Mouse (Mus musculus): ENCODE measurements around the gene Gm14399. TPM values are rescaled to one million over a fixed set of nuclear protein-coding genes. Genes with fewer than 3 reads are reported as not detected.
"Not testable (repeated sequence)": the region's sequence is repeated elsewhere in the genome, so short reads cannot be mapped to it uniquely, and the experiment has no call there.

The Gm14399 gene
- polyA plus RNA-seq (2015; fragmentation: Nextera tagmentation; extraction: Ambion mirVana), result 5.1 and 5.7 TPM in 2 replicates

DNA sequence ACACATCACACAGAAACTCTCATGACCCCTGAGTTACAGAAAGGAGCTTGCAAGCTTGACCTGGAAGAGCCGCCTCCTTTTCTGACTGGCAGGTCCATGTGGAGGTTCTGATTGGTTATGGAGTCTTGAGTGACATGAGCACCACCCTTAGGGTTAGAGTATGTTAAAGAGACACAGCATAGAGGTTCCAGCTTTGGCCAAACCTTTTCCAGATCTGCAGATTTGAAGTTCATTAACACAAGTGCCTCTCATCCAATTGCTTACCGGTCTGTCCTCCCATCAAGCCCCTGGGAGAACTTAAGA, at the start of gene Gm14399:
Gm14399 (minus strand) TSS at position 20 of the 303 bp plus-strand sequence.
- not testable (repeated sequence) for H3K27ac ChIP-seq (replicated peaks); H3K27me3 ChIP-seq (ENCODE audit: control insufficient read depth, insufficient read depth, low read length); H3K9me3 ChIP-seq (ENCODE audit: control insufficient read depth, low read length); DNase-seq (ENCODE audit: low spot score); H3K36me3 ChIP-seq (ENCODE audit: control insufficient read depth, insufficient read depth, low read length); ATAC-seq (ENCODE audit: low FRiP score, low TSS enrichment); H3K4me1 ChIP-seq (replicated peaks; ENCODE audit: control insufficient read depth, insufficient read depth); H3K9ac ChIP-seq (ENCODE audit: low read length)
- Histone ChIP-seq H3K4me2 (replicated peaks; ENCODE audit: low read depth) (peak within 1 kb of the TSS; percentile 39), H3K4me3 (ENCODE audit: low read depth, low read length) (peak within 1 kb of the TSS; percentile 43)
- 0% methylated on average over 1 of the region's 2 CpGs for WGBS

DNA sequence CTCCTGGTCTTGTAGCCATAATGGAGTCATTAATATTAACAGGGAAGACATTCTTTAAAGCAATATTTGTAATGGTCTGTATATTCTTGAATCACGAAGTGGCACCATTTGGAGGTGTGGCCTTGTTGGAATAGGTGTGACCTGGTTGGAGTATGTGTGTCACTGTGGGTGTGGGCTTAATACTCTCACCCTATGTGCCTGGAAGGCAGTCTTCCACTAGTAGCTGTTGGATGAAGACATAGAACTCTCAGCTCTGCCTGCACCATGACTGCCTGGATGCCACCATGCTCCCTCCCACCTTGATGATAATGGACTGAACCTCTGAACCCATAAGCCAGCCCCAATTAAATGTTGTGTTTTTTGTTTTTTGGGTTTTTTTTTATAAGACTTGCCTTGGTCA, 37.2 kb upstream of the Gm14399 start:
- not testable (repeated sequence) for H3K9ac ChIP-seq (ENCODE audit: low read length); H3K4me3 ChIP-seq (ENCODE audit: low read depth, low read length); H3K36me3 ChIP-seq (ENCODE audit: control insufficient read depth, insufficient read depth, low read length); ATAC-seq (ENCODE audit: low FRiP score, low TSS enrichment); DNase-seq (ENCODE audit: low spot score); H3K9me3 ChIP-seq (ENCODE audit: control insufficient read depth, low read length); H3K4me1 ChIP-seq (replicated peaks; ENCODE audit: control insufficient read depth, insufficient read depth); H3K27me3 ChIP-seq (ENCODE audit: control insufficient read depth, insufficient read depth, low read length); H3K27ac ChIP-seq (replicated peaks); H3K4me2 ChIP-seq (replicated peaks; ENCODE audit: low read depth)
- 37% methylated on average over 1 of the region's 1 CpGs for WGBS

DNA sequence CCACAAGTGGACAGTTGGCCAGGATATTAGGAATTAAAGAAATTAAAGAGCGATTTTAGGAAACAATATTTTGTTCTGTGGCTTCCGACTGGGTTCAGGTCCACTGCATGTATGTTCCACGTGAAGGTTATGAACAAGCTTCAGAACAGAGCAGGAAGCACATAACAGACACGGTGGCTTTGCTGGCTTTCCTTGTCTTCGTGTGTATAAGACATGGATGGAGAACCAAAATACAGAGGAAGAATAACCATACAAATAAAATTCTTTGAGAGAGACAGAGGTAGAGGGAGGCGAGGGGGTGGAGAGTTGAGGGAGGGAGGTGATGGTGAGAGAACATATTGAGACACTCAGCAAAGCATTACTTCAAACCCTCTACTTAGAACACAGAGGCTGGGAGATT, 34.5 kb upstream of the Gm14399 start:
- no peak overlapping the region for H3K4me3 ChIP-seq (ENCODE audit: low read depth, low read length)
- no peaks in the 10 kb centered on the region for H3K36me3 ChIP-seq (ENCODE audit: control insufficient read depth, insufficient read depth, low read length)
- H3K9ac ChIP-seq (ENCODE audit: low read length), result no peak overlapping the region
- no peak for ATAC-seq (ENCODE audit: low FRiP score, low TSS enrichment)
- no peak overlapping the region for H3K4me2 ChIP-seq (replicated peaks; ENCODE audit: low read depth)
- no peak overlapping the region for H3K27ac ChIP-seq (replicated peaks)
- H3K27me3 ChIP-seq (ENCODE audit: control insufficient read depth, insufficient read depth, low read length), result no peaks in the 10 kb centered on the region
- no peak for DNase-seq (ENCODE audit: low spot score)
- WGBS, result 79% methylated on average over 6 of the region's 6 CpGs
- no peaks in the 10 kb centered on the region for H3K9me3 ChIP-seq (ENCODE audit: control insufficient read depth, low read length)
- no peaks in the 10 kb centered on the region for H3K4me1 ChIP-seq (replicated peaks; ENCODE audit: control insufficient read depth, insufficient read depth)
- TF ChIP-seq CTCF (IDR thresholded peaks at IDR 0.05; ENCODE audit: low read depth), result no peak
- no peak for TF ChIP-seq EP300 (optimal IDR thresholded peaks at IDR 0.05)

DNA sequence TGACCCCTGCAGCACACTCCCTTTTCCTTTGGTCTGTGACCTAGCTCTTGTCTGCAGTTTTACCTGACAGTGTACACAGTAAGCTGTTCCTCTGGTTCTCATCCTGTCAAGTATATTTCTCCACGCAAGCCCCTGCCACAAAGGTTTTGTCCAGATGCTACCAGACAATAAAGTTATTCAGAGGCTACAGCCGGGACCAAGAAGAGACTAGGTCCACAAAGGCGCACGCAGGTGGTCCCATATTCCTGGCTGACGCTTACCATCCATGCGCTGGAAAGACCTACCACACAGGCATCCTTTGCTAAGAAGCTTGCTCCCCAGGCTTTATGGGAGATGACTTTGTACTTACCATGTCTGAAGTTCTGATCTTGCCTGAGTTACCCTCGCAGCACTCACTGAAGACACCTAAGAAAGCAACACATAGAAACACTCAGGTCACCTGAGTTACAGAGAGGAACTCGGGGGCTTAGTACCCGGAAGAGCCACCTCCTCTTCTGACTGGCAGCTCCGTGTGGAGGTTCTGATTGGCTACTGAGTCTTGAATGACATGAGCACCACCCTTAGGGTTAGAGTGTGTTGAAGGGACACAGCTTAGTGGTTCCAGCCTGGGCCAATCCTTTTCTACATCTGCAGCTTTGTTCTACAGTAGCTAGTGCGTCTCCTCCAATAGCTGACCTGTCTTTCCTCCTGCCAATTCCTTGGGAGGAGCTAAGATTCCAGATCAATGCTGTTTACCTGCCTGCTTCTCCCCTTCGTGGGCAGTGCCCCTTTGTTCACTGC, 33.8 kb upstream of the Gm14399 start, which contains the start of gene Gm14443:
Gm14443 (minus strand) TSS at position 471 of the 780 bp plus-strand sequence.
- H3K9me3 ChIP-seq (ENCODE audit: control insufficient read depth, low read length); DNase-seq (ENCODE audit: low spot score); H3K4me2 ChIP-seq (replicated peaks; ENCODE audit: low read depth); ATAC-seq (ENCODE audit: low FRiP score, low TSS enrichment); H3K27me3 ChIP-seq (ENCODE audit: control insufficient read depth, insufficient read depth, low read length); H3K9ac ChIP-seq (ENCODE audit: low read length); H3K4me1 ChIP-seq (replicated peaks; ENCODE audit: control insufficient read depth, insufficient read depth); H3K4me3 ChIP-seq (ENCODE audit: low read depth, low read length); H3K27ac ChIP-seq (replicated peaks); H3K36me3 ChIP-seq (ENCODE audit: control insufficient read depth, insufficient read depth, low read length): not testable (repeated sequence)
- 76% methylated on average over 12 of the region's 12 CpGs for WGBS

DNA sequence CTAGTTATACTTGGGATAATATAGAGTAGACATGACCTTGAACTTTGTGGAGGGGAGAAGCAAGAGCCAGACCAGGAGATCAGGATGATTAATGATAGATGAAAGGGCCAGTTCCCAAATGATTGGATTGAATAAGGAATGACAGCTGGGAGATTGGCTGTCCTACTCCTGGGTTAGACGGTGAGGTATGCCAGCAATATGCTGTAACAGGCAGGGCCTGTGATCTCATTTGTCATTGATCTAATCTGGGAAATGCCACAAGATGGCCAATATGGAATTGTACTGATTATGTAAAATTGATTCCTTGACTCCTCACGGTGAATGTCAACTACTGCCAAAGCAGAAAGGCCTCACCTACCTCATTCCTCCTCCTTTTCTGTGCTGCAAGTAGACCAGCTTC, 32.2 kb upstream of the Gm14399 start:
- DNase-seq (ENCODE audit: low spot score); H3K27ac ChIP-seq (replicated peaks); H3K4me2 ChIP-seq (replicated peaks; ENCODE audit: low read depth); ATAC-seq (ENCODE audit: low FRiP score, low TSS enrichment); H3K4me1 ChIP-seq (replicated peaks; ENCODE audit: control insufficient read depth, insufficient read depth); H3K36me3 ChIP-seq (ENCODE audit: control insufficient read depth, insufficient read depth, low read length); H3K9ac ChIP-seq (ENCODE audit: low read length); H3K4me3 ChIP-seq (ENCODE audit: low read depth, low read length); H3K27me3 ChIP-seq (ENCODE audit: control insufficient read depth, insufficient read depth, low read length); H3K9me3 ChIP-seq (ENCODE audit: control insufficient read depth, low read length): not testable (repeated sequence)
- WGBS, result 81% methylated on average over 2 of the region's 2 CpGs

DNA sequence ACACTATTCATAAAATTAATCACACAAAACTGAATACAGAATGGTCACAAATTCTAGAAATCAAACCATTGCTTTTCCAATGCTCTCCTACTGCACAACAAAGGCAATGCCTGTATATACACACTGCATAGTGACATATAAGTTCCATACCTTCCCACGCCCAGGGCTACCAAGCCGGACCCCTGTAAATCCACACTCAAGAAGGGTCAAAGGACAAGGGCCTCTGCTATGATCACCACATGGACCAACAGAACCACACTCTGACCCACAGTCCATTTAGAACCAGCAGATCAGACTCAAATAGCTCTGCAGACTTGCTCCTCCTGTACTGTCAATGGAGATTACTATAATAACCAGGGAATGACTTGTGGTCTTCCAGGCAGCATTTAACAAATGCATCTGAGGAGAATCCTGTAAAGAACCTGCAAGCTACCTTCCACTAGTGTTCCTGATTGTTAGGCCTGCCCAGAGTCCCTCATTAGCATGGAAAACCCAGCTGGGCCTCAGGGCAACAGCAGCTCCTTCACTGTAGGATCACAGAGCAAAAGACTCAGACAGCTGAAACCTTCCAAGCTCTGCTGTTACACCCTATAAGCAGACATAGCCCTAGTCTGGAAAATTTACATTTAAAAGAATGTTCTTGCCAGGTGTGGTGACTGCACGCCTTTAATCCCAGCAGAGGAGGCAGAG, 31.2 kb upstream of the Gm14399 start:
- not testable (repeated sequence) for DNase-seq (ENCODE audit: low spot score); ATAC-seq (ENCODE audit: low FRiP score, low TSS enrichment); H3K4me2 ChIP-seq (replicated peaks; ENCODE audit: low read depth); H3K27ac ChIP-seq (replicated peaks); H3K4me3 ChIP-seq (ENCODE audit: low read depth, low read length); H3K4me1 ChIP-seq (replicated peaks; ENCODE audit: control insufficient read depth, insufficient read depth); H3K27me3 ChIP-seq (ENCODE audit: control insufficient read depth, insufficient read depth, low read length); H3K9ac ChIP-seq (ENCODE audit: low read length); H3K36me3 ChIP-seq (ENCODE audit: control insufficient read depth, insufficient read depth, low read length); H3K9me3 ChIP-seq (ENCODE audit: control insufficient read depth, low read length)
- WGBS, result 79% methylated on average over 3 of the region's 3 CpGs

Data from stomach, postnatal 0 days (tissue).